Mouse (Mus musculus): ENCODE measurements around the gene Dct.

Gene Dct

DNA sequence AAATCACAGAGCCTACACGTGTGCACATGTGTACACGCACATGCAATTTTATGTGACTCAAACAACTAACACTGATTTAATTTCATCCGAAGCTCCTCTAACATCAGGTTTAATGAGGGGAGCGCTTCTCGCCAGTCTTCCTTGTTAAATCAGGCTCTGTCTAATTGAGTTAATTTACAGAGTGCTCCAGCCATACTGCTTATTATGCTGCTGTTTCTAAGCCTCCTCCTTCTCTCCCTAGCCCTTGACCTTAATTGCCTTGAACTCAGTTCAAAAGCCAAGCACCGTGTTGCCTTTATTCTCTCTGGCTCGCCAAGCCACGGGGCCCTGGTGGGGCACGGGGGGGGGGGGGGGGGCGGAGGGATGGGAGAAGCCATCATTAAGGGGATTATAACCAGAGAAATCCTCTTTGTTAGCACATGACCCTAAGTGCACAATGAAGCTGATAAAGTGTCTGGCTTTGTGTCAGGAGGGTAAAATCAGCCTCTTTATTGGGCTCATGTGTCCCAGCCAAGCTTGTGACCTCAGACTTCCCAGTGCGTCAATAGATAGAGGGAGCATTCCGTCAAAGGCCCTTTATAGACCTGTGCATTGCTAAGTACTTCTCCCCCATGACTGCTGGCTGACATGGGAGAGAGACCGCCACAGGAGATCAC lies at the start of gene Dct:
Gene Dct (minus strand): TSS at position 270 of the 656 bp plus-strand sequence.
- DNase-seq, result no peak

DNA sequence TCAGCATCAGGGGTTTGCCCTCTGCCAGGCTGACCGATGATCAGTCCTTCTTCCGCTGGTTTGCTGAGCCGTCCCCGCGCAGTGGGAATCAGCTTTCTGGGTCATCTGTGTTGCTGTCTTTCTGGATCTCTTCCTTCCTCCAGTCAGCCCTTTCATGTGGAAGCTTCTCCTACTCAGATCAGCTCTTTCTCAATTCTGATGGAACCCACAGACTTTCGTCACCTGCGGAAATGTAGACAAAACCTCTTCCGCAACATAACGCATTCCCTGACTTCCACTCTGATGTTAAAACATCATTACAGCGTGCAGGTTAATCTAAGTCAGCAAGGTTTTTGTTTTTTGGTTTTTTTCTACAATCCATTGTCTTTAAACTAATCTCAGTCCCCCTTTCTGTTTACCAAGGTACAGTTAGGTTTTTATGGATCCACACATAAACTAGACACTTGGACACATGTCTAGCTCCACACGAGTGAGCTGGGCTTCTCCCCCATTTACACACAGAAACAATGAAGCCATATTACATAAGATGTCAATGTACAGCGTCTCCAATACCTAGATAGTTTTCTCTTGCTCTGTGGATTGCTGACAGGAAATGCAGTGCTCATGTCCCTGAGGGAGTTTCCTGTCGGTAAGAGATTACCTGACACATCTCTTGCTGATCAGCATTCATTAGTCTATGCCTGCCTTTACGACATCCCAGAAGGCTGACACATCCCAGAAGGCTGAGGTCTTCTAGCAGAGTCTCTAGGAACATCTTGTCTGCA lies 49.4 kb upstream of the Dct start:
- no peak for DNase-seq

DNA sequence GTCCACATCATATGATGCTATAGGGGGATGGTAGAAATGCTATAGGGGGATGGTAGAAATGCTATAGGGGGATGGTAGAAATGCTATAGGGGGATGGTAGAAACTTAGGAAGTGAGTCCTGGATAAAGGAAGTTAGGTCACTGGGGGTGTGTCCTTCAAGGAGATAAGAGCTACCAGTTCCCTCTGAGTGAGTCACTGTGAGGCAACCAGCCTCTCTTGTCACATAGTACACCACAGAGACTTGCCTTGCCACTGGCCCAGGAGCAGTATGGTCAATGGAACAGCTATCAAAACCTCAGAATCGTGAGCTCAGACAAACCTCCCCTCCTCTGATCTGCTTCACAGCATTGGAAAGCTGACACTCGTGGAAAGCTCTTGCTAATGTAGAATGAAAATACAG lies 46.2 kb upstream of the Dct start:
- DNase-seq, result no peak

DNA sequence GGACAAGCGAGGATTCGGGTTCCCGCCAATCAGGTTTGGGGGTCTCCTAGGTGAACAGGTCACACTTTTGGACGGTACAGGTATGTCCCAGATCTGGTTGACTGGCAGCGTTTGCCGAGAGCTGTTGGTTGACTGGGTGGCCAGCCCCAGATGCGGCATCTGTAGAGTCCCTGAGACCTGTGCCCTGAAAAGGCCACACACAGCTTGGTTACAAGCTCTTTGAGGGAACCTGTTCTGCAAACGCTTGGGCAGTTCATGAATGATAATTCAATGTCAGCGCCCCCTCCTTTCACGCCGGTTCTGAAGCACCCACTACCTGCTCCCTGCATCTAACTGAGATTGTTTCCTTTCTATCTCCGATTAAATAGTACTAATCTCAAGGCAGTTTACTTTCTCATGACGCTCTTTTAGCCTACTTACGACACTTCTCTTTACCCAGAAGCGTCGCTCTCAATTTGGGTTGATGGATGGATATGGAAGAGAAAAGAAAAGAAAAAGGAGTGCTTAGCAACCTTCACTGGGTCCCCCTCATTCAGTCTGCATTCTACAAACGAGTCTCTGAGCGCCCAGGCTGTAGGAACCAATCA lies 37.9 kb upstream of the Dct start:
- peak; percentile 29 for DNase-seq

DNA sequence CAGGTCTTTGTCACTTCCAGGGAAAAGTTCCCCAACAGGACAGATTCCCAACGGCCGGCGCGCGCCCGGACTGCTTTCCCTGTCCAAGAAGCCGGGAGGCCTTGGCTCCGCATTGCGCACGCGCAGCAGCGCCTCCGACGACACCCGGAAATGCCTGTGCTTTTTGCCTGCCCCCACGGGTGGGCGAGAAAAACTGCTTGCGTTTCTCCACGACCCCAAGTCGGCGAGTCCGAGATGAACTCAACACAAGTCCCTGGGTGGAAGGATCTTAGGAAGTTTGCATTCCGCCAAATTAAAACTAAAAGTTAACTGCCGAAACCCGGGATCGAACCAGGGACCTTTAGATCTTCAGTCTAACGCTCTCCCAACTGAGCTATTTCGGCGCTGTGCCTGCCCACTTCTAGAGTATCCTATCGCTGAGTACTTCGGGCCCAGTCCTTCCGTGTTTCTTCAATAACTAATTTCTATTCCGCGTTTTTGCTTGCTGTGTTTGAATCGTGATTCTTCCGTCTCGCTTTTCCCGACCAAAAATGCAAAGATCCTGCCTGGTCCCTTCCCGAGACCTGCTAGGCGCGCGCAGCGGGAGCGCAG lies 37.3 kb upstream of the Dct start:
- peak; percentile 95 for DNase-seq

DNA sequence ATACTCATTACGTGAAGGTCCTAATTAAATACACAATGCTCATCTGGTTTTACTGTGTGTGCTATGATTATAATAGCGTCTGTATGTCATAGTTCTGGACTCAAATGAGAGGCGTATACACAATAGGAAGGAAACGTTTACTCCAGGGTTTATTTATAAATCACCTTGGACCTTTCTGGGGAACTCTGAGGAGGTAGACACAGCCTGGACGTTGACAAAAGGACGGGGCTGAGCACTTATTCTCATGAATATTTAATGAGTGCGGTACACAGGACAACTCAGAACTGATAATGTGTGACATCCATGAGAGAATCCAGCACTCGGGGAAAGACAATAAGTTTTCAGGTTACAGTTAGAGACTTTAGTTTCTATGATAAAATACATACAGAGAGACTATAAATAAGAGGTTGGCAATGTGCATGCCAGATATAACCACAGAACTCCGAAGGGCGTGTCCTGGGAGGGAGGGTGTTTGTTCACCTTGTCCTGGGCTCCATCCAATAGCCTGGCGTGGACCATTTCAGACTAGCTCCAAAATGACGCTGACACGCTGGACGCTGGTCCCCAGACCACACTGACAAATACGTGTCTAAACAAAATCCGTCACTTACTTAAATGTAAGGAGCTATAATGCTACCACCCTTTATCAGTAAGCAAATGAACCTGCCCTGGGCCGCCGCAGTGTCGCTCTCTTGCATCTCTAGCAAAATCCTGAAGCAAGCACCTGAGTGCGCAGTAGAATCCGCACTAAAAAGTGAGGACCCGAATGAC lies 36.6 kb upstream of the Dct start:
- peak; percentile 43 for DNase-seq

DNA sequence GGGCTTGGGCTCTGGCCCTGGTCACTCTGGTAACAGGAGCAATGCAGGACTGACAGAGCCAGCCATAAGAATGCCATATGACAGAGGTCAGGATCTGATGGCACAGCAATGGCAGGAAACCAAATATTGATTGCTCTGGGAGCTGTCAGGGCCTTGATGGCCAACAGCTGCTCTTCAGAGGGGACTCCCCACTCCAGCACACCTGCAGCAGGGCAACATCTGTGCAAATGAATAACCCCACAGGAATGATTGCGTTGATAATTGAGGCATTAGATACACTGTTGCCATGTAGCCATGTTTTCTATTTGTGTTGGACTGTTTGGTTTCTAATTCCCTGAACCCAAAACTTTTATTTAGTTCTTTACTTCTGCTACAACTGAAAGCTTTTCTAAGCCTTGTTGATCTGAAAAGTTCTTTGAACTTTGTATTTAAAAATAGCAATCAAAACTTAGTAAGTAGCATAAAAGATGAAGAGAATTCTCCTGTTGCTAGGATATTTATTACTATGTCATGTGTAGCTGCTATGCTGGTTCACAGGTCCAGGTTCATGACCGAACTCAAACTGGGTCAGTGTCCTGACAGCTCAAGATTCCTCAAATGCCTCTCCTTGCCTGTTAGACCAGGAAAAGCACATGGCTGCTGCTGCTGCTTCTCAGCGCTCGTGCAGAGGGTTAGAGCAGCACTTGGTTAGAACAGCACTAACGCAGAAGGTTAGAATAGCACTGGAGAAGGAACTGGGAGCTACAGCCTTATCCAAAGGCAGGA lies 34.4 kb upstream of the Dct start:
- no peak for DNase-seq

DNA sequence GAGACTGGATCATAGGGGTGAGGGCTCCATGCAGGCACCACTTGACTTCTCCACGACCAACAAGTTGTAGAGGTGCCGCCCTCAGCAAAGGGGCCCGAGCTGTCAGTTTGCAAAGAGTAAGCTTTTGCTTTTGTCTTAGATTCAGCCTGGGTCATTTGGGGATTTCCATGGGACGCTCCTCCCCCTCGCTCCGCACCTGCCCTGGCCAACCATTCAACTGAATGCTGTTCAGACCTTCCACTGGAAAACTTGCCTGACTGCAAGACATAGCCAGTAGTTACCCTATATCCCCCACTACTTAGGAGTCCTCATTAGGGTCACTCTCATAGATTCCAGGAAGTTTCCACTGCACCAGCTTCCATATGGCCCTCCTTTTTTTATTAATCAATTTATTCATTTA lies 31.8 kb upstream of the Dct start:
- no peak for DNase-seq

DNA sequence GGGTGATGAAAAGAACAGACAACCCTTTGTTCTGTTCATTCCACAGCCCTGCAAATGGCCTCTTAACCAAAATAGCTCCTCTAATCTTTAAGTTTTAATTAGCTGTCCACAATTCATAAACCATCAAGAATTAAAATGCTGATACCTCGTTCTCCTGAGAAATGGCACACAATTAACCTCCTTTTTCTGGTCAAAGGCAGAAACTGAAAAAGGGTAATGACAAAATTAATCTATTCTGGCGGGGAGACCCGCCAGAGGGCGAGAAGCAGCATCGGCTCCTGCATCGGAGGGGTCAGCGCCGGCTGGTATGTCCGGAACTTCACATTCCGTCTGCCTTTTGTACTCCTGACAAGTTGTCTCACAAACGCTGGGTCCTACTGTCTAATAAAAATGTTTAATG lies 28.6 kb upstream of the Dct start:
- DNase-seq, result no peak

DNA sequence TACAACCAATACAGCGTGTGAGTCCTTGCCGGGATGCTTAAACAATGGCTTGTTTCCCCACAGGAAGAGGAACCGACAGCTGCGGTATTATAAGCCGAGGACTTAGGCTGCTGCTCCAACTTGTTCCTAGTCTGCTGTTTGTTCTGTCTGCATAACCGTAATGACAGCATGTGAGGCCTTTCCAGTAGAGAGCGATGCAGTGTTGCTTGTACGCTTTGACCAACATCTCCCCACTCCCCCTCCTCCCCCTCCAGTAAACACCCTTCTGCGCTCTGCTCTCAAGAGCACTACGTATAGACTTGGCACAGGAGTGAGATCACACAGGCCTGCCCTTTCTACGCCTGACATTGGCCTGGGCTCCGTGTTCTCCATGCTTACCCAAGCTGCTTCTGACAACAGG lies 18.1 kb upstream of the Dct start:
- DNase-seq, result no peak

DNA sequence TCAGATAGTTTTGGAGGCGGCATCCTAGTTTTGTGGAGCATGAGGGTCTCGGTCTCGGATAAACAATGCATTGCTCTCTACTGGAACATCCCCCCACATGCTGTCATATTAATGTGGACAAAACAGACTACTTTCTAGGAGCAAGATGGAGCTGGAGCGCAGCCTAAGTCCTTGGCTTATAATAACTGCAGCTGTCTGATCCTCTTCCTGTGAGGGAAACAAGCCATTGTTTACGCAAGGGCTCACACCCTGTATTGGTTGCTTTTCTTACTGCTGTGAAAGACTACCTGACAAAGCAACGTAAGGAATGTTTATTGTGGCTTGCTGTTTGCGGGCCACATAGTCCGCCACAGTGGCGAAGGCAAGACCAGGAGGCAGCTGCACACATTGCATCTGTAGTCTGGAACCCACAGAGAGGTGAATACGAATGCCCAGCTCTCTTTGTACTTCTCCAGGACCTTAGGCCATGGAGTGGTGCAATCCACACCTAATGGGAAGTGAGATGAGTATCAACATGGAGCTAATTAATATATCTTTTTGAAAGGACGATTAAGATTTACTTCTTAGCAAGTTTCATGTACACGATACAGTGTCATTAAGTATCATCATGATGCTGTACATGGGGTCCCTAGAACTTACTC lies 17.5 kb upstream of the Dct start:
- no peak for DNase-seq

DNA sequence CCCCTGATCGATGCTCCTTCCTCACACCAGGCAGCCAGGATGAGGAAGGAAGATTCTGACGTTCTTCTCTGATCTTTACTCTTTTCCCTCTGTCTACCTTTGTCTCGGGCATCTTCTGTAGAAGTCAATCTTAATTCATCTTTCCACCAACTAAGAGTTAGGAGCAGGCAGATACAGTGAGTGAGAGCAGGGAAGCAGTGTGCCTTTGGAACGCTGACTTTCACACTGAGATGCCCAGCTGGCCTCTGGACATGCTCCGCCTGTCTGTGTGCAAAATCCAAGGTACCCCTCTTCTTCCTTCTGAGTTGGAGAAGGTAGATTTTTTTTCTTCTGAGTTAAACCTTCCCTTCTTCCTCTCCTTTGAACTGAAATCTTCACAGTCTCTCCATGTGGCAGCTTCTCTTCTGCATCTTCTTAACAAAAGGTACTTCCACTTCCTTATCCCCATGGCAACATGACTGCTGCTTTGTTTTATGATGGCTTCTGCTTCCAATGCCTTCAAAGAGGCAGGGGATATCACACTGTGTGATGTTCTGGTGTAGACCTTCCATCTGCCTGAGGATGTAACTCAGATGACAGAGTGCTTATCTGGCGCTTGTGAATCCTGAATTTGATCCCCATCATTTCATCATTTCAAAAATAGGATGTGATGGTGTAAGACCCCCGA lies 9.9 kb upstream of the Dct start:
- DNase-seq, result no peak

DNA sequence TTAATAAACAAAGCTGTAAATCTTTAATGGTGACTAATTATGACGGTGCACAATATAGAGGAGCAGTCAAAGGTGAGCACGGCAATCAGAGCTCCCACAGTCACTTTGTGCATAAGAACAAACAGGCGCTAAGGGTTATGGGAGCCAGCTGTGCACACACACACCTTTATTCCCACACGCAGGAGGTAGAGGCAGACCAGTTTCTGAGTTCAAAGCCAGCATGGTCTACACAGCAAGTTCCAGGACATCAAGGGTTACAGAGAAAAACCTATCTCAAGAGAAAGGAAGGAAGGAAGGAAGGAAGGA lies 6.5 kb upstream of the Dct start:
- DNase-seq, result no peak

DNA sequence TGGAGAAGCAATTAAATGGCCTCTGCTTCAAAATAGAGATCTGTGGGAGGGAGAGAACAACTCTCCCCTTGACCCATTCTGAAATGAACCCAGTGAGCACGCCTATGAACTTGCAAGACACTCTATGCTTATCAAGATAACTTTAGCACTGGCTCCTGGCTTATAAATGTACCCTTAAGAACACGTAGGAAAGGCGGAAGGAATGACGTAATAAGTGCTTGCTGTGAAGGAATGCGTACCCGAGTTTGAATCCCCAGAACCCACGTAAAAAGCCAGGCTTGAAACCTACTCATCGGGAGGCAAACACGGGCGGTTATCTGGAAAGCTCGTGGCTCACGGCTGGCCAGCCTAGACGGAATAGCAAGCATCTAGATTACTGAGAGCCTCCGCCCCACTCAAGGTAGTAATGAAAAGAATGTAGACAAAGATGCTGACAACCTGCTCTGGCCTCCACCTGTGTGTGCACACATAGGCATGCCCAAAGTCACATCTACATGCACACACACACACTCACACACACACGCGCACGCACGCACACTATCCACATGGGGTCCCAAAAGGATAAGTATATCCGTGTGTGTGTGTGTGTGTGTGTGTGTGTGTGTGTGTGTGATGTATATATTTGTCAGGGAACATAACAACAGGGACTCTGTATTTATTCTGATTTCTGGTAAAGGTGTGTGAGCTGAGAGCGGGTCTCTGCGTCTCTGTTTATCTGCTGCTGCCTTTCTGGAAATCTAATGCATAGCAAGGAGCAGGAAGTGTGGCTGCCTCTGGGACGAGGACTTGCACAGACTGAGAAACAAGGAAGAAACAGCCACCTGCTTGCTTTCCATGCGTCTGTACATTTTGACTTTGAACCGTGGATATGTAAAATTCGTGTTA lies 5.9 kb upstream of the Dct start:
- DNase-seq, result no peak

DNA sequence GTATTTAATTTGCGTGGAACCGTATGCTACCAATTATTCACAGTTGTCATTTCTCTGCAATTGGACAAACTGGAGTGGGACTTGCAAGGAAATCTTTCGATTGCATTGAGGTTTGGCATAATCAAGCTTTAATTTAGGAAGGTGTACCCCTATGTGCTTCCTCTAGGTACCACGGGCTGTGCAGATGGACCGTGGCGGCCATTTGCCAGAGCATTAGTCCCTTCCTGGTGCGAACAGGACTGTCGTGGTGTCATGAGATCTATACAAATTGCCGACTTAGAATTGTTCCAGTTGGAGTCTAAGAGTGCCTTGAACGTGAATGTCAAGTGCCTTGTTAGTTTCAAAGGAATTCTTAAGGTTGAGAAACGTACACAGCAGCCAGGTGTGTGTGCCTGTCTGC lies 726 bp upstream of the Dct start:
- no peak for DNase-seq

DNA sequence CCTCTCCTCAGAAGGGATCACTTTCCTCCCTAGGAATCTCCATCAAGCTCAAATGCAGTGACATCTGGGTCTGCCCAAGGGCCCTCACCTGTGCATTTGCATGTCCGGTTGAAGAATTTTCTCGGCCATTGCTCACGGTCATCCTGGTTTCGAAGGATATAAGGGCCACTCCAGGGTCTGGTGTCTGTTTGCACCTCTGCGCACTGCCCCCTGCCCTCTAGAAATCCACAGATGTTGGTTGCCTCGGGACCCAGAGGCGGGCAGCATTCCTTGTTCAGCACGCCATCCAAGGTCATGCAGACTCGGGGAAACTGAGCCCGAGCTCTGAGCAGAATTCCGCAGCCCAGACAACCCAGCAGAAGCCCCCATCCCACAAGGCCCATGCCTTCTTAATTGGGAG lies 648 bp downstream of the Dct start:
- no peak for DNase-seq

DNA sequence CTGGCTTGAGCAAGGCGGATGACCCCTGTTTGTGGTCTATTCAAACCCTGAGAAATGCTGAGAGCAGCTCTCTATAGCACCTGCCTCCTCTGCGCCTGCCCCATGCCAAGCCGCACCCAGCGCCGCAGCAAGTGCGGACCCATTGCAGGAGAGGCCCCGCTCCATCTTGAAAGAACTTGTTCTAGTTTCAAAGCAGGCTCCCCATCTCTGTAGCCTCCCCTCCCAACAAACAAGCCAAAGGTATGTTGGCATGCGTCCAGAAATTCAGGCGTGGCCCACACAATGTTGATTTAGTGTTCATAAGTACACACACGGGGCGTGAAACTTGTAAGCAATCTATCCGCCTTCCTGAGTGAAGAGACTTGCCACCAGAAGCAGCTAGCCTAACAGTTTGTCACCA lies 1.1 kb downstream of the Dct start:
- peak; percentile 56 for DNase-seq

DNA sequence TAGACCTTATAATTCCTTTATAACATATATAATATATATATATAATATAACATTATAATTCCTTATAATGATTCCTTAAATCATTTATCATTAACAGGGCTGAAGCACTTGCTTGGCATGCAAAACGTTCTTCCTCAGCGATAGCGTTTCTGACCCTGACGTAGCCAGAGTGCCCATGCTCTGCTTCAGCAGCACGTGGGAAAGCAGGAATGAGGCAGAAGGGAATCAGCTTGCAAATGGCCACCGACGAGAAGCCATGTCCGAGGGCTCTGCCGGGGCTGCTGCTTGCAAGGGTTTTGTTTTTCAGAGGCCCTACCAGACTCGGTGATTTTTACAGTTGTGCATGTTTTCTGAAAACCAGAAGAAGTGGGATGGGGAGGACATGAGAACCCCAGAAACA lies 1.6 kb downstream of the Dct start:
- DNase-seq, result no peak

DNA sequence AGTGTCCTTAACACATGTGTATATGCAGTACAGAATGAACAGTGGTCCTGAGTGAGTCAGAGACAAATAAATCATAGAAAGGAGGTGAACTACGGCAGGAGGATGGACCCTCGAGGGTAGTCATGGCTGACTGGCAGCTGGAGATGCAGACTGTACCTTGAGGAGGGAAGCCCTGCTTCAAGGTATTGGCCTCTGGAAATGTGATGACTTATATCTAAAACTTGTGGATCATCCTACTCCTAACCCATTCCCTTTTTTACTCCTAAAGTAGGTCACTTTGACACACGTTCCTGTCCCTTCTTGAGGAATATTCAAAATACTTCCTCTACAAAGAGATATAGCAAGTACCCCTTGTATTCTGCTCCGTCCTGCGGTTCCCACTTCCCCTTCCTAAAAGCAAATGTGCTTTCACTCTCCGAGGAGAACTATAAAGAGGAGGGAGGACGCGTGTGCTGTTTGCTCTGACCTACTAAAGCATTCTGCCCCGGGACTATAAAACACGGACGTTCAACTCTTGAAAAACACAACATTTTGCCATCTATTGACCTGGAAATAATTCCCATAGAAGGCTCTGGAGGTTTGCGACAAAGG lies 2.3 kb downstream of the Dct start:
- DNase-seq, result no peak

DNA sequence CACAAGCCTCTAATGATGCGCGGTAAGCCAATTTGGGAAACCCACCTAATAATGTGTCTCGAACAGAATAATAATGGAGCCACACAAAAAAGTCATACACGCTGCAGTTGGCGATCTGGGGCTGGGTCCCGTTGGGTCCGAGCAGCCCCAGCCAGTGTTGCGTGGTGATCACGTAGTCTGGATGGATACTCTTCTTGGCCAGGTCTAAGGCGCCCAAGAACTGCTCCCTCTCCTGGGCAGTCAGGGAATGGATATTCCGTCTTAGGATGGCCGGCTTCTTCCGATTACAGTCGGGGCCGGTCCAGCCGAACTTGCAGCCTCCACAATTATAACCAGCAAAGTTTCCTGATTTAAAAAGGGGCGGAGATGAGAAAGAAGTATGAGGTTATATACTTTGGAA lies 9.1 kb downstream of the Dct start:
- DNase-seq, result peak; percentile 41

Data from lung, postnatal 14 days (tissue).